Mouse (Mus musculus) forelimb bud, embryonic 11.5 days (tissue): ENCODE measurements around the gene Apbb1ip.
"Not testable (repeated sequence)": the region's sequence is repeated elsewhere in the genome, so short reads cannot be mapped to it uniquely, and the experiment has no call there.

Source experiments
- DNase-seq: peaks from one replicate; pipeline ENCODE4 v3.0.0-alpha.2; 2012; ENCODE audit warnings: low read depth, low spot score

Gene Apbb1ip

GRCm38 (mm10) chr2:22816231-22816630, 42.3 kb downstream of the Apbb1ip start:
- no peak for DNase-seq

- DNase-seq = no peak
These were observed 48.4 kb downstream of the Apbb1ip start for GRCm38 (mm10) chr2:22822293-22822692.

- DNase-seq = no peak
These were observed 71.6 kb downstream of the Apbb1ip start for GRCm38 (mm10) chr2:22845514-22845913.

- no peak for DNase-seq
These were observed 78.0 kb downstream of the Apbb1ip start for GRCm38 (mm10) chr2:22851900-22852299.

DNA sequence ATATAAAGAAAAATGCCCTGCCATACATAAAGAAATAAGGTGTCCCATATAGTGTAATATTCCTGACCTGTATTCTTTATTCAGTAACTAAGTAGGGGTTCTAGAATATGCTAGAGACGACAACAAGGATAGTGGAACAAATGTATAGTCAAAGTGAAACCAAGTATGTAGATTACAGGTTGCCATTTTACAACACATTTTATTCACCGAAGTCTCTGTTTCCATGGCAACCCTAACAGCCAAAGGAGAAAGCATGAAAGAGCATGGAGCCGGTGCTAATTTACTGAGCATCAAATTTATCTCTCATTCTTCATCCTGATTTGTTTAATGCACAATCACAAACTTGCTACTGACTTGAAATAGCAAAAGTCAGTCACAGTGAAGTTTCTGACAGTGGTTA, 83.6 kb downstream of the Apbb1ip start:
- no peak for DNase-seq

DNA sequence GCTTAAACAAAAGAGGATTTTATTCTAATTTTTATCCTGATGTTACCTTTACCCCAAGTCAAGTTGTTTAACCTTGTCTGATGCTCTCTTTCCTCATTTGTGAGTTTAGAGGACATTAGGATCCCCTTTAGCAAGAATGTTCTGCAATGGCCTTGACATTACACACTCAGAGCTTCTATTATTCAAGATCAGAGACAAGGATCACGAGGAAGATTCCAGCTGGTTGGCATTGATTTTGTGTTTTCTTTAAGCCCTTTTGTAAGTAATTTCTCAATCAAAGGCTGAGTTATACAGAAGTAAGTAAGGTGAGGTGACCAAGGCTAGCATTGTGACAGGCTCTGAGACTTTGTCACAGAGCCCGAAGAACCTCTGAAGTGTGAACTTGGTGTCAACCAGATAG, 88.3 kb downstream of the Apbb1ip start:
- DNase-seq = no peak

DNA sequence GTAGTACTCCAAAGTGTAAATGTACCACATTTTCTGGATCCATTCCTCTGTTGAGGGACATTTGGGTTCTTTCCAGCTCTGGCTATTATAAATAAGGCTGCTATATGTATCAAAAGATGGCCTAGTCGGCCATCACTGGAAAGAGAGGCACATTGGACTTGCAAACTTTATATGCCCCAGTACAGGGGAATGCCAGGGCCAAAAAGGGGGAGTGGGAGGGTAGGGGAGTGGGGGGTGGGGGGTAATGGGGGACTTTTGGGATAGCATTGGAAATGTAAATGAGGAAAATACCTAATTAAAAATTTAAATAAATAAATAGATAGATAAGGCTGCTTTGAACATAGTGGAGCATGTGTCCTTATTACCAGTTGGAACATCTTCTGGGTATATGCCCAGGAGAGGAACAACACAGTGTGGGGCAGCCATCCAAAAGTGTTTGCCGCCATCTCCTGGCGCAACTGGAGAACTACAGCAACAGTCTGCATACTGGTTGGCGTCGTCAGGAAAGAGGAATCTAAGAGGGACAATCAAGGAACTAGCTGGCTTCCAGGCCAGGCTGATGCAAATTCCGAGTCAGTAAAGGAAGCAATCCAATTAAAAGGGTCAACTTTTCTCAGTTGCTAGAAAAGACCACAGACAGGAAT, 90.6 kb downstream of the Apbb1ip start:
- DNase-seq = peak; percentile 59

DNA sequence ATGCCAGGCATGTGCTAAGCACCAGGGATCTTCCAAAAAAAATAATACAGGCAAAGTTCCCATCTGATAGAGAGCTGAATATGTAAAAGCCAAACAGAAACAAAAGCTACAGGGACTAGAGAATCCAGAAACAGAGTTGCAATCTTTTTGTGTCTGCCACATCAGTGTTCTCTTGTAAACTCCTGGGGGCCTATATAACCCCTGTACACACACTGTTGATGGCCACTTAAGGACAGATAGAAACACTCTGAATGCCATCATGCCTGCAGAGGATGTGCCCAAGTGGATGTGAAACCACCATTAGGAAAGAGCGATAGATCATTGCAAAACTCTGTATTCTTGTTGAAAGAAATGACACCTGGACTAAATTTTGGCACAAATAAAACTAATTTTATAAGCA, 91.9 kb downstream of the Apbb1ip start:
- no peak for DNase-seq

DNA sequence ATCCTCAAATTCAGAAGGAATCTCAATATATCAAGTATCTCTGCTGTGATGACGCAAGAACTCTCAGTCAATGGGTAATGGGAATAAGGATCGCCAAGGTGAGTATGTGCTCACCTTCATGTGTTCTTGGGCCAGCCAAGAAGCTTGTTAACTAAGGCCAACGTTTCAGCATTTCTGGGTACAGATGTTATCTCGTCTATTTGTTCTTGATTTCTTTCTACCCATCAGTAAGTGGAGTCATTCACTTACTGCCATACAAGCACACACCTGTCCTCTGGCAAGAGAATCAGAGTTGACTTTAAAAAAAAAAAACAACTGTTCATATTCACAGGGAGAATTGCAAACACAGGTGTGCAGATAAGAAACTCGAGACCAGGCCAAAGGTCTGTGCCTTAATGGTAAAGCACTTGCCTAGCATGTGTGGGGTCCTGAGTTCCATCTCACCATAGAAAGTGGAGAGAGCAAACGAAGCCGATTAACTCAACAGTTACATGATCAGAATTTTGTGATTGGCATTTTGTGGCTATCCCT, 93.1 kb downstream of the Apbb1ip start:
- DNase-seq = no peak

- DNase-seq = no peak
These were observed 99.3 kb downstream of the Apbb1ip start for GRCm38 (mm10) chr2:22873159-22873558.

GRCm38 (mm10) chr2:22874628-22875027, 100.7 kb downstream of the Apbb1ip start:
- no peak for DNase-seq

DNA sequence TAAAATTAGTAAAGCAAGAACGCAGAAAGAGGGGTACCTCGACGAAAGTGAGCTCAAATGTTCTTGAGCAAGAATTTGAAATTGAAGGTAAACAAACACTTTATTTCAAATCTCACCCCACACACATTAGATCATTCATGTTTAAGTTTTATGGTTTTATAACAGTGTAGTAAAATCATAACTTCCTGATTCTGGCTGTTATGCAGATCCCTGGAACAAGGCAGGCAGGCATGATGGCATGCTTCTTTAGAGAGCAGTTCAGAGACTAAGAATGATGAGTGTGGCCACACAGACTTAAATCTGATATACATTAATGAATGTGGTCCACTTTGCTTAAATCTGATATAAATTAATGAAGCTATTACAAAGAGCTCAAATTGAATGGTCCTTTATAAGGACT, 102.7 kb downstream of the Apbb1ip start:
- no peak for DNase-seq

DNA sequence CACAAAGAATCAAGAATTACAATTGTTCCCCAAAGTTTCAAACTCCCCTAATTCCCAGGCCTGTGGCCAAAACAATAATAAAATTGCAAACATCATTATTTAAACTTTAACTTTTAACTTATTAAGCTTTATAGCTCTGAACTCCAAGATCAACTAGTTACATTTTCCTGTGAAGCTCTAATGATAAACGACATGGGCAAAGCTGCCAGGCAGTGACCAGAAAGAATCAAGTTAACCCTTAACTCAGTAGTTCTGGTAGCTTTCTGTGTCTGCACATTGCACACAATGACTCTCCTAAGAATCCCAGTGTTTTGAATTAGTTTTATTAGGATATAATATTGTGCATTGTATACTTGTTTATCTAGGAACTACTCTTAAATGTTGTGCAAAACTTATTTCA, 104.9 kb downstream of the Apbb1ip start:
- no peak for DNase-seq

GRCm38 (mm10) chr2:22880726-22881125, 106.8 kb downstream of the Apbb1ip start:
- DNase-seq = not testable (repeated sequence)

- no peak for DNase-seq
These were observed 121.0 kb downstream of the Apbb1ip start for GRCm38 (mm10) chr2:22894932-22895281.

GRCm38 (mm10) chr2:22895282-22896273, 121.7 kb downstream of the Apbb1ip start, which contains the start of gene Pdss1:
Pdss1 (plus strand) TSS chr2:22895522.
- peak; percentile 79 for DNase-seq

DNA sequence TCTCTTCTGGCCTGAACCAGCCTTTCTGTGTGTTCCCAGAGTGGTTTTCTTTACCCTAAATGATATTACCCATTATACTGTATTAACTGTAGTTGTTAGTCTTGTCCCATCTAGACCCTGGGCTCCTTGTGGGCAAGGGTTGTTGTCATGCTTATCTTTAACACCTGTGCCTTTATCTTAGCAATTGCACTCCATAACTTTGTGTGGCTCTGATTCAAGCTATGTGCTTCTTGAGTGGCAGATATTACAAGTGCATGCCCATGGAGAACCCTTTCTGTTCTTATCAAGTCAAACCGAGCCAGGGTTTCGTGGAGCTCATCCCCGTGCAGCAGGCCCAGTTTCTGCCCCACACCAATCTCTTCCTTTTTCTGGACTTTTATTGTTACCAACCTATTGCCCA, 130.1 kb downstream of the Apbb1ip start:
- DNase-seq = no peak

GRCm38 (mm10) chr2:22914421-22914820, 140.5 kb downstream of the Apbb1ip start:
- DNase-seq = no peak

- no peak for DNase-seq
These were observed 144.8 kb downstream of the Apbb1ip start for GRCm38 (mm10) chr2:22918651-22919050.
